Mouse (Mus musculus) C2C12 (cell line): ENCODE measurements around the gene Hspb8.

Source experiments
- CEBPB ChIP-seq: IDR thresholded peaks from one replicate; pipeline ENCODE4 v1.6.1; 2011; ENCODE audit warnings: low read depth, mild to moderate bottlenecking, control low read depth, moderate library complexity
- CTCF ChIP-seq: IDR thresholded peaks from one replicate; pipeline ENCODE4 v1.5.1; 2011; ENCODE audit not compliant: control insufficient read depth, insufficient read depth, insufficient read length
- MAX ChIP-seq: IDR thresholded peaks from one replicate; pipeline ENCODE4 v1.6.1; 2011; ENCODE audit warnings: mild to moderate bottlenecking, control low read depth
- MYOG ChIP-seq: IDR thresholded peaks from one replicate; pipeline ENCODE4 v1.6.1; 2011; ENCODE audit not compliant: control insufficient read depth, insufficient read length; ENCODE audit errors: extremely low read depth
- USF1 ChIP-seq: IDR thresholded peaks from one replicate; pipeline ENCODE4 v1.6.1; 2011; ENCODE audit warnings: low read depth, mild to moderate bottlenecking, control low read depth, moderate library complexity

GRCm38 (mm10) chr5:116416208-116416607 lies 6.5 kb downstream of the Hspb8 start:
- no peak for TF ChIP-seq CTCF
- no peak for TF ChIP-seq USF1
- no peak for TF ChIP-seq CEBPB
- TF ChIP-seq MAX = no peak
- no peak for TF ChIP-seq MYOG
